Mouse (Mus musculus): ENCODE data around the gene Sik1. TPM values are rescaled to one million over a fixed set of nuclear protein-coding genes. Genes with fewer than 3 reads are reported as not detected.

Gene Sik1
- polyA plus RNA-seq, 1 experiment: 36.8 TPM

GRCm38 (mm10) chr17:31808082-31808875 lies 47.3 kb downstream of the Sik1 start:
- no peak for DNase-seq
- no peak for TF ChIP-seq POLR2A (IDR thresholded peaks at IDR 0.05; ENCODE audit: control insufficient read depth, extremely low read depth, insufficient read depth, low read length, poor library complexity)
- no peak for TF ChIP-seq CTCF (IDR thresholded peaks at IDR 0.05; ENCODE audit: borderline replicate concordance, control insufficient read depth, extremely low read depth, insufficient read depth, low read length, poor library complexity)

DNA sequence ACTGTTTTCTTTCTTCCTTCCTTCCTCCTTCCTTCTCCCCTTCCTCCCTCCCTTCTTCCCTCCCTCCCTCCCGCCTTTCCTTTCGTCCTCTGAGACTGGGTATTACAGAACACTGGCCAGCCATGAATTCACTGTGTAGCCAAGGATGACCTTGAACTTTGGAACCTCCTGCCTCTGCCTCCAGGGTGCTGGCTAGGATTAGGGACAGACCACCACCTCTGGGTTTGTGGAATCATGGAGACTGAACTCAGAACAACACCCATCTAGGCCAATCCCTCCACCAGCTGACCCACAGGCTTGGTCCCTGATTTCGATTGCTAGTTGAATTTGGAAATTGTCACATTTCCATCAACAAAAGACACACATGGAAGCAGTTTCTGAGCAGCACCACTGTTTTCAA lies 49.1 kb downstream of the Sik1 start:
- Histone ChIP-seq H3K27me3 (ENCODE audit: control insufficient read depth, insufficient read depth, low read length) (no peaks in the 10 kb centered on the region), H3K36me3 (ENCODE audit: control insufficient read depth, insufficient read depth, low read length) (no peaks in the 10 kb centered on the region), H3K4me1 (replicated peaks; ENCODE audit: control insufficient read depth, insufficient read depth, low read length) (no peaks in the 10 kb centered on the region; the same call in 1 of the 2 replicates), H3K27ac (ENCODE audit: control insufficient read depth, insufficient read depth, low read length) (no peak overlapping the region), H3K4me3 (ENCODE audit: control insufficient read depth, insufficient read depth, low read length) (no peak overlapping the region)
- TF ChIP-seq POLR2A (IDR thresholded peaks at IDR 0.05; ENCODE audit: control insufficient read depth, extremely low read depth, insufficient read depth, low read length, poor library complexity) (no peak), CTCF (IDR thresholded peaks at IDR 0.05; ENCODE audit: borderline replicate concordance, control insufficient read depth, extremely low read depth, insufficient read depth, low read length, poor library complexity) (no peak)
- 83% methylated on average over 3 of the region's 3 CpGs for WGBS
- DNase-seq: no peak

More at GRCm38 (mm10) chr17:31808082-31808875, 47.3 kb downstream of the Sik1 start:
- no peaks in the 10 kb centered on the region for H3K27me3 ChIP-seq (ENCODE audit: control insufficient read depth, insufficient read depth, low read length)
- no peaks in the 10 kb centered on the region for H3K36me3 ChIP-seq (ENCODE audit: control insufficient read depth, insufficient read depth, low read length)
- H3K4me3 ChIP-seq (ENCODE audit: control insufficient read depth, insufficient read depth, low read length): no peak overlapping the region
- WGBS: 95% methylated on average over 10 of the region's 10 CpGs
- H3K4me1 ChIP-seq (replicated peaks; ENCODE audit: control insufficient read depth, insufficient read depth, low read length): no peaks in the 10 kb centered on the region; the same call in 1 of the 2 replicates
- no peak overlapping the region for H3K27ac ChIP-seq (ENCODE audit: control insufficient read depth, insufficient read depth, low read length)

DNA sequence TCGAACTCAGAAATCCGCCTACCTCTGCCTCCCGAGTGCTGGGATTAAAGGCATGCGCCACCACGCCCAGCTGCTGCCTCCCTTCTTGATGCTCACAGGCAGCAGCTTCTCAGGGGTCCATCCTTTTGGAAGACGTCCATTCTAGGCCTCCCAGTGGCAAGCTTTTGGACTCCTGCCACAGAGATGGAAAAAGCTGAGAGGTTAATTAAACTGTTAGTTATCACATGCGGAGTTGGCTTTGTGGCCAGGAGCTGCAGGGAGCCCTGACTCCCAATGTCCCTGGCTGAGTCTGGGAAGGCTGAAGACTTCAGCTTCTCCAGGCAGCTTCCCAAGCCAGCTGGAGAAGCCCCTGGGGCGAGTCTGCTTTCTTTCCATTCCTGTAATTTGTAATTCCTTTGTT lies 49.6 kb downstream of the Sik1 start:
- H3K36me3 ChIP-seq (ENCODE audit: control insufficient read depth, insufficient read depth, low read length): no peaks in the 10 kb centered on the region
- H3K27ac ChIP-seq (ENCODE audit: control insufficient read depth, insufficient read depth, low read length): no peak overlapping the region
- no peak for DNase-seq
- H3K27me3 ChIP-seq (ENCODE audit: control insufficient read depth, insufficient read depth, low read length): no peaks in the 10 kb centered on the region
- no peak overlapping the region for H3K4me3 ChIP-seq (ENCODE audit: control insufficient read depth, insufficient read depth, low read length)
- WGBS: 92% methylated on average over 8 of the region's 8 CpGs
- no peaks in the 10 kb centered on the region; the same call in 1 of the 2 replicates for H3K4me1 ChIP-seq (replicated peaks; ENCODE audit: control insufficient read depth, insufficient read depth, low read length)
- TF ChIP-seq POLR2A (IDR thresholded peaks at IDR 0.05; ENCODE audit: control insufficient read depth, extremely low read depth, insufficient read depth, low read length, poor library complexity) (no peak), CTCF (IDR thresholded peaks at IDR 0.05; ENCODE audit: borderline replicate concordance, control insufficient read depth, extremely low read depth, insufficient read depth, low read length, poor library complexity) (no peak)

GRCm38 (mm10) chr17:31805585-31805984 lies 50.0 kb downstream of the Sik1 start:
- 43% methylated on average over 4 of the region's 4 CpGs for WGBS
- no peaks in the 10 kb centered on the region for H3K27me3 ChIP-seq (ENCODE audit: control insufficient read depth, insufficient read depth, low read length)
- no peaks in the 10 kb centered on the region; the same call in 1 of the 2 replicates for H3K4me1 ChIP-seq (replicated peaks; ENCODE audit: control insufficient read depth, insufficient read depth, low read length)
- TF ChIP-seq POLR2A (IDR thresholded peaks at IDR 0.05; ENCODE audit: control insufficient read depth, extremely low read depth, insufficient read depth, low read length, poor library complexity) (no peak), CTCF (IDR thresholded peaks at IDR 0.05; ENCODE audit: borderline replicate concordance, control insufficient read depth, extremely low read depth, insufficient read depth, low read length, poor library complexity) (no peak)
- H3K4me3 ChIP-seq (ENCODE audit: control insufficient read depth, insufficient read depth, low read length): no peak overlapping the region
- H3K27ac ChIP-seq (ENCODE audit: control insufficient read depth, insufficient read depth, low read length): no peak overlapping the region
- H3K36me3 ChIP-seq (ENCODE audit: control insufficient read depth, insufficient read depth, low read length): no peaks in the 10 kb centered on the region
- no peak for DNase-seq

DNA sequence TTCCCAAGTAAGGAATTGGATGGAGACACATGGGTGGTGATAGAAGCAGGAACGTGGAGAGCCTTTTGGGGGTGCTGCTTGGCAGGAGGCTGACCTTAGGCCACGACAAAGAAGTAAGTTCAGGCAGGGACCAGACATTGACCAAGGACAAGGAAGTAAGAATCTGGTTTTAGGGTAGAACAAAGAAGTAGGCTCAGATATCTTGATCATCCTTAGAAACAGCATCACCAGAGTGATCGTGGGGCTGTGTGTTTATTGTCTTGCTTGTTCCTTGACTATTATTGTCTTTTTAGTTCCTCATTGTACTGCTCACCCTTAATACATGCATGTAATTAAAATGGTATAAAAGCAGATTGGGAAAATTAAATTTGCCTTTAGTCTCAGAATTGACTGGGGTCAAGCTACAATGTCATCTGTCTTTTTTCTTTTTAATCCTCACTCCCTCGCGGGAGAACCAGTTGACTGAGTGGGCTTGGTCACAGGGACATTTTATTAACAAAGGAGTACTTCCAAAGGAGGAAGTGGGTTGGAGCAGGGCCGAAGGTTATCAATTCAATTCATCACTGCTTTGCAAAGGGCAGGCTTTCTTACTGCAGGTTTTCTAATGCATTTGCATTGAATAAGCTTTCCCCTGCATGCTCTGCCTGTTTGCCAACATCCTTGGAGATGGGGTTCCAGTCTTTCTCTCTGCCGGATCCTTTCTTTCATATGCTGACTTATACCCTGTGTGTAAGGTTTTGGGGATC lies 53.2 kb downstream of the Sik1 start:
- H3K27me3 ChIP-seq (ENCODE audit: control insufficient read depth, insufficient read depth, low read length): no peaks in the 10 kb centered on the region
- H3K4me1 ChIP-seq (replicated peaks; ENCODE audit: control insufficient read depth, insufficient read depth, low read length): no peaks in the 10 kb centered on the region; the same call in 1 of the 2 replicates
- H3K4me3 ChIP-seq (ENCODE audit: control insufficient read depth, insufficient read depth, low read length): no peak overlapping the region
- DNase-seq: no peak
- WGBS: 68% methylated on average over 7 of the region's 7 CpGs
- no peak for TF ChIP-seq CTCF (IDR thresholded peaks at IDR 0.05; ENCODE audit: borderline replicate concordance, control insufficient read depth, extremely low read depth, insufficient read depth, low read length, poor library complexity)
- H3K27ac ChIP-seq (ENCODE audit: control insufficient read depth, insufficient read depth, low read length): no peak overlapping the region
- no peaks in the 10 kb centered on the region for H3K36me3 ChIP-seq (ENCODE audit: control insufficient read depth, insufficient read depth, low read length)

- H3K36me3 ChIP-seq (ENCODE audit: control insufficient read depth, insufficient read depth, low read length): no peaks in the 10 kb centered on the region
- no peaks in the 10 kb centered on the region for H3K27me3 ChIP-seq (ENCODE audit: control insufficient read depth, insufficient read depth, low read length)
- no peak overlapping the region for H3K4me3 ChIP-seq (ENCODE audit: control insufficient read depth, insufficient read depth, low read length)
- WGBS: 78% methylated on average over 7 of the region's 7 CpGs
- DNase-seq: no peak
- no peaks in the 10 kb centered on the region; the same call in 1 of the 2 replicates for H3K4me1 ChIP-seq (replicated peaks; ENCODE audit: control insufficient read depth, insufficient read depth, low read length)
- no peak for TF ChIP-seq POLR2A (IDR thresholded peaks at IDR 0.05; ENCODE audit: control insufficient read depth, extremely low read depth, insufficient read depth, low read length, poor library complexity)
- no peak for TF ChIP-seq CTCF (IDR thresholded peaks at IDR 0.05; ENCODE audit: borderline replicate concordance, control insufficient read depth, extremely low read depth, insufficient read depth, low read length, poor library complexity)
- no peak overlapping the region for H3K27ac ChIP-seq (ENCODE audit: control insufficient read depth, insufficient read depth, low read length)
Observed at GRCm38 (mm10) chr17:31800852-31801363, 54.7 kb downstream of the Sik1 start.

All from thymus, adult 2 months (tissue).